In genomic region chr7:101352404-101352803, GRCm38 (mm10) we compare ENCODE assay signal across 18 mouse cellular contexts. TPM values are rescaled to one million over a fixed set of nuclear protein-coding genes. Genes with fewer than 3 reads are reported as not detected.
"Had no signal": no experiment of that assay in that cellular context is flagged by ENCODE, and none has a peak within 500 bp of the region (broad histone marks: within the 10 kb centered on the region; RNA-seq: fewer than 3 reads in every experiment).

No protein-coding gene starts in this region.

- H3K36me3 ChIP-seq: limb, embryonic 12.5 days; liver, embryonic 12.5 days; lung, embryonic 15.5 days; midbrain, embryonic 10.5 days; neural tube, embryonic 13.5 days; stomach, embryonic 15.5 days had no signal

- DNase-seq: kidney, adult 11 months; kidney, adult 9 months; kidney, postnatal 36 days; layer of hippocampus, adult 9-11 months; lung, postnatal 14 days; midbrain, embryonic 14.5 days; right cerebral cortex, postnatal 4 days; thymus, adult 2 months; thymus, postnatal 25 days had no signal

- ATAC-seq: liver, embryonic 12.5 days had no signal

- H3K27me3 ChIP-seq: liver, embryonic 12.5 days; stomach, embryonic 15.5 days had no signal

- H3K9me3 ChIP-seq: limb, embryonic 12.5 days; liver, embryonic 12.5 days; lung, embryonic 15.5 days; midbrain, embryonic 10.5 days; neural tube, embryonic 13.5 days; stomach, embryonic 15.5 days had no signal

- H3K4me3 ChIP-seq: limb, embryonic 12.5 days; liver, embryonic 12.5 days; lung, embryonic 15.5 days; midbrain, embryonic 10.5 days; neural tube, embryonic 13.5 days; stomach, embryonic 15.5 days had no signal

- H3K27ac ChIP-seq: kidney, postnatal 0 days; limb, embryonic 12.5 days; liver, embryonic 12.5 days; lung, embryonic 15.5 days; macrophage; midbrain, embryonic 10.5 days; neural tube, embryonic 13.5 days; stomach, embryonic 15.5 days had no signal

- H3K9ac ChIP-seq: limb, embryonic 12.5 days; liver, embryonic 12.5 days; lung, embryonic 15.5 days; neural tube, embryonic 13.5 days; stomach, embryonic 15.5 days had no signal

- H3K4me2 ChIP-seq: limb, embryonic 12.5 days; liver, embryonic 12.5 days; lung, embryonic 15.5 days; neural tube, embryonic 13.5 days; stomach, embryonic 15.5 days had no signal

RNA-seq across cellular contexts. Expression of gene Gm45837, which starts 58.3 kb away (rescaled TPM):
- polyA plus RNA-seq: limb, embryonic 12.5 days; liver, embryonic 12.5 days; macrophage; midbrain, embryonic 14.5 days; neural tube, embryonic 13.5 days; testis, adult 2 months; thymus, adult 2 months had no signal
